Mouse (Mus musculus): ENCODE results near the gene Pih1d3. TPM values are rescaled to one million over a fixed set of nuclear protein-coding genes. Genes with fewer than 3 reads are reported as not detected.

The Pih1d3 gene
- polyA plus RNA-seq (2011; ENCODE audit: insufficient read depth, insufficient read length, low replicate concordance, missing spikeins): not detected in 2 replicates

DNA sequence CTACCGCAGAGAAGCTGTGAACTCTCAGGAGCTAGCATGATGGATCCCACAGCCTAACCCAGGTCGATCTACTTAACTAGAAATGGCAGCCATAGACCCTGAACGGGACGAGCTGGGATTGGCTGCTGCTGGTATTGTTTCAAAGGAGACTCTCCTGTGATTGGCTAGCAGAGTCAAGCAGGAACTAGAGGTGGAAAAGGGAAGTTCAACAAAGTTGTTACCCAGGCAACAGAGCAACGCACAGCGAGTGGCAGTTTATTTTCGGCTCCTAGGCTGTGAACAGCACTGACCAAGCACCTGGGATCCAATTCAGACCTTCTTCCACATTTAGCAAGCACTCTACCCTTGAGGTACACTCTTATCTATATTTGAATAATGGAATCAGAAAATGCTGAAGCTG is at the start of gene Pih1d3, which contains the start of gene 4931428L18Rik:
Gene Pih1d3, plus strand, starts transcription at position 275 of the 400 bp plus-strand sequence.
Gene 4931428L18Rik, minus strand, starts transcription at position 121 of the 400 bp plus-strand sequence.
- no peak within 1 kb of the TSS for H3K4me3 ChIP-seq (replicated peaks; ENCODE audit: control insufficient read depth, low read depth, low read length)
- H3K4me1 ChIP-seq (ENCODE audit: control insufficient read depth, insufficient read depth, low read length): no peaks in the 10 kb centered on the region
- TF ChIP-seq POLR2A (IDR thresholded peaks at IDR 0.05; ENCODE audit: borderline replicate concordance, control insufficient read depth, low read depth, low read length) (no peak), CTCF (IDR thresholded peaks at IDR 0.05; ENCODE audit: control insufficient read depth, insufficient read depth, low read length) (no peak)
- no peak within 1 kb of the TSS for H3K27ac ChIP-seq (ENCODE audit: control insufficient read depth, insufficient read depth, low read depth, low read length, poor library complexity)
- 45% methylated on average over 7 of the region's 7 CpGs for WGBS

- H3K4me1 ChIP-seq (ENCODE audit: control insufficient read depth, insufficient read depth, low read length): no peaks in the 10 kb centered on the region
- WGBS: 75% methylated on average over 3 of the region's 3 CpGs
- H3K4me3 ChIP-seq (replicated peaks; ENCODE audit: control insufficient read depth, low read depth, low read length): no peak overlapping the region
- no peak overlapping the region for H3K27ac ChIP-seq (ENCODE audit: control insufficient read depth, insufficient read depth, low read depth, low read length, poor library complexity)
- TF ChIP-seq POLR2A (IDR thresholded peaks at IDR 0.05; ENCODE audit: borderline replicate concordance, control insufficient read depth, low read depth, low read length) (no peak), CTCF (IDR thresholded peaks at IDR 0.05; ENCODE audit: control insufficient read depth, insufficient read depth, low read length) (no peak)
These were observed 47.2 kb upstream of the Pih1d3 start for GRCm38 (mm10) chr1:31175401-31175800.

DNA sequence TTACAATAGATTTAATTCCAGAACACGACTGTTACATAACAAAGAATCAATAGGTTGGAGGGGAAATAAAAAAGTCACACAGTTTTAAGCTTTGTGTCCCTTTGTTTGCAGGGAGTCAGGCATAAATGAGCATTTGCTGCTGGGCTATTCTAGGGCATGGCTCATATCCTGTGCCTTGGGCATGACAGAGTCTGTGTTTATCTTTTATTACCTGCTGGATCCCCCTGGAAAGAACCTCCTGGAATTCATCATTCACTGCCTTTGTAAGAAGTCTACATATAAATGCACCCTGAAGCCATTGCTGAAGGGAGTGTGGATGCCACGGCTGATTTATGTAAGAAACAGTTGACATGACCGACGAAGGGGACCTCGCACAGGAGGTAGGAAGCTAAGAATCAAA is 46.5 kb upstream of the Pih1d3 start, which contains the start of gene Lgsn:
Gene Lgsn, plus strand, starts transcription at position 301 of the 400 bp plus-strand sequence.
- TF ChIP-seq POLR2A (IDR thresholded peaks at IDR 0.05; ENCODE audit: borderline replicate concordance, control insufficient read depth, low read depth, low read length) (no peak), CTCF (IDR thresholded peaks at IDR 0.05; ENCODE audit: control insufficient read depth, insufficient read depth, low read length) (no peak)
- Histone ChIP-seq H3K4me3 (replicated peaks; ENCODE audit: control insufficient read depth, low read depth, low read length) (no peak within 1 kb of the TSS), H3K27ac (ENCODE audit: control insufficient read depth, insufficient read depth, low read depth, low read length, poor library complexity) (no peak within 1 kb of the TSS), H3K4me1 (ENCODE audit: control insufficient read depth, insufficient read depth, low read length) (no peaks in the 10 kb centered on the region)
- WGBS: 65% methylated on average over 5 of the region's 5 CpGs

DNA sequence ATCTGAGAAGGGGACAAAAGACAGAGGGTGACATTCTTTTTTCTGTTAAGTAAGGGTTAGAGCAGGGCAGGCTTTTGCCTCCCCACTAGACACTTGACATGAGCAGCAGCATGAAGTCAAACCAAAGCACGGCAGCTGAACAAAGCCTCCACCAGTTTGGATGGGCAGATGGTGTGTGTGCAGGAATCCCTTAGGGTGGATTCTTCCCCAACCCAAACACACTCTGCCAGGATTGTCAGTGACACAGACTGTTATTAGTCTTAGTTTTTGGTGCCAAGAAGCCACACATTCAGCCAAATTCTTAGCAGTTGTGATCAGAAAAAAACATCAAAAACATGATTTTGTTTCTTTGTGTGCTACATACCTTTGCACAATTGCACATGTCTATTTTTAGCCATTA is 44.4 kb upstream of the Pih1d3 start:
- H3K4me3 ChIP-seq (replicated peaks; ENCODE audit: control insufficient read depth, low read depth, low read length): no peak overlapping the region
- whole genome bisulfite sequencing: 76% methylated on average over 1 of the region's 1 CpGs

GRCm38 (mm10) chr1:31190237-31190866 is 32.3 kb upstream of the Pih1d3 start:
- Histone ChIP-seq H3K4me3 (replicated peaks; ENCODE audit: control insufficient read depth, low read depth, low read length) (no peak overlapping the region), H3K4me1 (ENCODE audit: control insufficient read depth, insufficient read depth, low read length) (no peaks in the 10 kb centered on the region), H3K27ac (ENCODE audit: control insufficient read depth, insufficient read depth, low read depth, low read length, poor library complexity) (no peak overlapping the region)
- 72% methylated on average over 10 of the region's 10 CpGs for WGBS
- TF ChIP-seq POLR2A (IDR thresholded peaks at IDR 0.05; ENCODE audit: borderline replicate concordance, control insufficient read depth, low read depth, low read length): no peak
- no peak for TF ChIP-seq CTCF (IDR thresholded peaks at IDR 0.05; ENCODE audit: control insufficient read depth, insufficient read depth, low read length)

More for the DNA sequence above, 44.4 kb upstream of the Pih1d3 start:
- H3K4me1 ChIP-seq (ENCODE audit: control insufficient read depth, insufficient read depth, low read length): no peaks in the 10 kb centered on the region
- H3K27ac ChIP-seq (ENCODE audit: control insufficient read depth, insufficient read depth, low read depth, low read length, poor library complexity): no peak overlapping the region
- TF ChIP-seq CTCF (IDR thresholded peaks at IDR 0.05; ENCODE audit: control insufficient read depth, insufficient read depth, low read length) (no peak), POLR2A (IDR thresholded peaks at IDR 0.05; ENCODE audit: borderline replicate concordance, control insufficient read depth, low read depth, low read length) (no peak)

DNA sequence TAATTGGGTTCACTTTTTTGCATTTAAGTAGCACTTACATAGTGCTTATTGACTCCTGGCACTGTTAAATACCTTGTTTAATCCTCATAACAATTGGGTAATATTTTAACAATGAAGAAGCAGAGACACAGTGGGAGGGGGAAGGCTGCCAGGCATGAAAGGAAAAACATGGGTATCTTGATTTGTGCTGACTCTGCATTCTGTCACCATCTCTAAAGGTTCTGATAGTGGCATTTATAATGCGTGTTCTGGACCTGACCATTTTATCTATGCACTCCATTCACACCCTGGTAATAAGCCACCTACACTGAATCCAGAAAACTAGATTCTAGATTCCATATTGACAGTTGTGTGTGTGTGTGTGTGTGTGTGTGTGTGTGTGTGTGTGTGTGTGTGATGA is 27.0 kb upstream of the Pih1d3 start:
- TF ChIP-seq POLR2A (IDR thresholded peaks at IDR 0.05; ENCODE audit: borderline replicate concordance, control insufficient read depth, low read depth, low read length): no peak
- no peak for TF ChIP-seq CTCF (IDR thresholded peaks at IDR 0.05; ENCODE audit: control insufficient read depth, insufficient read depth, low read length)
- Histone ChIP-seq H3K4me3 (replicated peaks; ENCODE audit: control insufficient read depth, low read depth, low read length) (no peak overlapping the region), H3K27ac (ENCODE audit: control insufficient read depth, insufficient read depth, low read depth, low read length, poor library complexity) (no peak overlapping the region), H3K4me1 (ENCODE audit: control insufficient read depth, insufficient read depth, low read length) (no peaks in the 10 kb centered on the region)
- 81% methylated on average over 1 of the region's 1 CpGs for WGBS

DNA sequence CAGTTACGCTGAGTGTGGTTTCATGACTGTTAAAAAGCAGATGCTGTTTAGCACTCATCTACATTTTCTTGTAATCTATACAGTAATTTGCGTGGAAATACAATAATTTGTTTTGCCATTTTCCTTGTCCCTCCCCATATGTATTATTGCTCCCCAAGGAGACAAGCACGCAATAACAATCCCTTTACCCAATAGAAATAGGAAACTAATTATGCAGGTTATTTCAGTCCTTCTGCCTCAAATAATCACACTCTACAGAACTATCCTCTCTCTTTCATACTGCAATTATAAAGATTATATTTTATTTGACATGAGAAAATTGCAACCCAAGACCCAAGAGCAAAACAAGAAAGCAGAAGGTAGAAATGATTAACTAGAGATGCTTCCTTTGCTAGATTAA is 25.7 kb upstream of the Pih1d3 start:
- no peak overlapping the region for H3K4me3 ChIP-seq (replicated peaks; ENCODE audit: control insufficient read depth, low read depth, low read length)
- TF ChIP-seq POLR2A (IDR thresholded peaks at IDR 0.05; ENCODE audit: borderline replicate concordance, control insufficient read depth, low read depth, low read length) (no peak), CTCF (IDR thresholded peaks at IDR 0.05; ENCODE audit: control insufficient read depth, insufficient read depth, low read length) (no peak)
- H3K4me1 ChIP-seq (ENCODE audit: control insufficient read depth, insufficient read depth, low read length): no peaks in the 10 kb centered on the region
- 88% methylated on average over 3 of the region's 3 CpGs for WGBS
- no peak overlapping the region for H3K27ac ChIP-seq (ENCODE audit: control insufficient read depth, insufficient read depth, low read depth, low read length, poor library complexity)

DNA sequence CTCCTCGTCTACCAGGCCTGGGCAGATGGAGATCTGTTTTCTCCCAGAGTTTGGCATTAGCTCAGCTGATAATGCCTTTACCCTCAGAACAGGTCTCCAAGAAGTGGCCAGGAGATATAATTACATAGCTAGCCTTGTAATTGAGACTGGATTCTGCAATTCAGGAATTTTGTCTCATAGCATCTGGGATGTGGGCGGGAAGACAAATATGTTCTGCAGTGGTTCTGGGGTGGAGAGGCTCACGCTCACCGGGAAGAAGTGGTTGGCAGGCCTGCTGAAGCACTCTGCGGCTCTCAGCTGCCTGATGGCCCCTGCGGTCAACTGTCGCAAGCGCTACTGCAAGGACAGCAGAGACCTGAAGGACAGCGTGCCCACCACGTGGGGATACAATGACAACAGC is 18.9 kb upstream of the Pih1d3 start:
- no peak for TF ChIP-seq POLR2A (IDR thresholded peaks at IDR 0.05; ENCODE audit: borderline replicate concordance, control insufficient read depth, low read depth, low read length)
- TF ChIP-seq CTCF (IDR thresholded peaks at IDR 0.05; ENCODE audit: control insufficient read depth, insufficient read depth, low read length): no peak
- WGBS: 89% methylated on average over 10 of the region's 10 CpGs
- Histone ChIP-seq H3K4me3 (replicated peaks; ENCODE audit: control insufficient read depth, low read depth, low read length) (no peak overlapping the region), H3K4me1 (ENCODE audit: control insufficient read depth, insufficient read depth, low read length) (no peaks in the 10 kb centered on the region), H3K27ac (ENCODE audit: control insufficient read depth, insufficient read depth, low read depth, low read length, poor library complexity) (no peak overlapping the region)

Data from bone marrow, adult 2 months (tissue).